Mouse (Mus musculus) erythroblast, embryonic 14.5 days (primary cell): Measurements from ENCODE around the gene Gm28051.

Source experiments
- GATA1 ChIP-seq: IDR thresholded peaks from 2 replicates; pipeline ENCODE4 v1.6.1; 2012; ENCODE audit warnings: low read length, inconsistent platforms, mixed read lengths
- TAL1 ChIP-seq: IDR thresholded peaks from 3 replicates; pipeline ENCODE4 v1.6.1; 2012; ENCODE audit warnings: low read length, inconsistent platforms, mixed read lengths

- TF ChIP-seq GATA1, result no peak
- no peak for TF ChIP-seq TAL1
These were observed 75.5 kb downstream of the Gm28051 start for GRCm38 (mm10) chr12:102682085-102682484.
